Mouse (Mus musculus): ENCODE results near the gene Il27ra.
"Not testable (repeated sequence)": the region's sequence is repeated elsewhere in the genome, so short reads cannot be mapped to it uniquely, and the experiment has no call there.

The Il27ra gene

GRCm38 (mm10) chr8:84015833-84016232 lies 26.6 kb downstream of the Il27ra start:
- no peak for DNase-seq

GRCm38 (mm10) chr8:84012499-84013165 lies 29.8 kb downstream of the Il27ra start:
- DNase-seq = no peak

- DNase-seq = no peak
These were observed 30.5 kb downstream of the Il27ra start, which contains the start of gene 2210011C24Rik for GRCm38 (mm10) chr8:84011705-84012498. Gene 2210011C24Rik, minus strand, starts transcription at chr8:84012171.

- DNase-seq = peak; percentile 77
These were observed 31.5 kb downstream of the Il27ra start for GRCm38 (mm10) chr8:84010625-84011611.

GRCm38 (mm10) chr8:84009876-84010275 lies 32.5 kb downstream of the Il27ra start:
- DNase-seq = peak; percentile 84

- DNase-seq = no peak
These were observed 34.0 kb downstream of the Il27ra start for GRCm38 (mm10) chr8:84008362-84008761.

- not testable (repeated sequence) for DNase-seq
These were observed 36.9 kb downstream of the Il27ra start for GRCm38 (mm10) chr8:84005502-84005901.

GRCm38 (mm10) chr8:84004533-84005201 lies 37.7 kb downstream of the Il27ra start:
- DNase-seq = peak; percentile 91

- no peak for DNase-seq
These were observed 38.7 kb downstream of the Il27ra start for GRCm38 (mm10) chr8:84003612-84004246.

GRCm38 (mm10) chr8:84002957-84003611 lies 39.3 kb downstream of the Il27ra start:
- no peak for DNase-seq

GRCm38 (mm10) chr8:84001281-84002000 lies 40.9 kb downstream of the Il27ra start, which contains the start of gene 1700067K01Rik:
Gene 1700067K01Rik, plus strand, starts transcription at chr8:84001502.
- DNase-seq = no peak

- no peak for DNase-seq
These were observed 42.6 kb downstream of the Il27ra start for GRCm38 (mm10) chr8:83999825-84000224.

- DNase-seq = no peak
These were observed 43.2 kb downstream of the Il27ra start for GRCm38 (mm10) chr8:83999057-83999705.

- peak; percentile 62 for DNase-seq
These were observed 43.9 kb downstream of the Il27ra start for GRCm38 (mm10) chr8:83998231-83999056.

- DNase-seq = peak; percentile 67
These were observed 44.8 kb downstream of the Il27ra start, which contains the start of gene Samd1 for GRCm38 (mm10) chr8:83997511-83998141. Gene Samd1, plus strand, starts transcription at chr8:83997672.

- DNase-seq = peak; percentile 79
These were observed 45.6 kb downstream of the Il27ra start for GRCm38 (mm10) chr8:83996567-83997505.

- no peak for DNase-seq
These were observed 46.4 kb downstream of the Il27ra start for GRCm38 (mm10) chr8:83995973-83996372.

Measured in right cerebral cortex, postnatal 25 days (tissue).